Mouse (Mus musculus) heart, embryonic 10.5 days (tissue): ENCODE data around the gene Adam15. TPM values are rescaled to one million over a fixed set of nuclear protein-coding genes. Genes with fewer than 3 reads are reported as not detected.

ENCODE experiments used
- DNase-seq: peaks from one replicate; pipeline ENCODE4 v3.0.0-alpha.2; 2017; ENCODE audit warnings: low spot score
- H3K27ac ChIP-seq: fragments of 300-500 bp; sonication (generic); 2 replicates; pipeline ENCODE4 v1.5.1; 2016; ENCODE audit warnings: mild to moderate bottlenecking
- H3K27me3 ChIP-seq: fragments of 300-500 bp; sonication (generic); 2 replicates; pipeline ENCODE4 v1.6.1; 2016; ENCODE audit warnings: mild to moderate bottlenecking; ENCODE audit not compliant: poor library complexity, insufficient read depth, severe bottlenecking
- H3K36me3 ChIP-seq: fragments of 300-500 bp; sonication (generic); 2 replicates; pipeline ENCODE4 v1.6.1; 2016; ENCODE audit warnings: mild to moderate bottlenecking, moderate library complexity
- H3K4me1 ChIP-seq: fragments of 300-500 bp; sonication (generic); 2 replicates; pipeline ENCODE4 v1.6.1; 2016; ENCODE audit warnings: mild to moderate bottlenecking
- H3K4me3 ChIP-seq: fragments of 300-500 bp; sonication (generic); 2 replicates; pipeline ENCODE4 v1.5.1; 2016; ENCODE audit warnings: mild to moderate bottlenecking, moderate library complexity
- H3K9me3 ChIP-seq: fragments of 300-500 bp; sonication (generic); 2 replicates; pipeline ENCODE4 v1.6.1; 2016; ENCODE audit warnings: mild to moderate bottlenecking, moderate library complexity
- WGBS: fragments of 180-500 bp; shearing (Covaris S2); methylation state at CpG from one replicate; pipeline ENCODE4 v1.1.7; 2016; 5-methylcytosine and 5-hydroxymethylcytosine counted together
- polyA plus RNA-seq: library from polyadenylated mRNA; unstranded; fragments of >200 nt; fragmentation: Nextera tagmentation; extraction: Ambion mirVana; gene quantifications from 2 replicates; pipeline ENCODE4 v1.2.1, GENCODE M21; 2016

Gene Adam15
- polyA plus RNA-seq, 1 experiment from 2014 or later, result 41.9 TPM

- Histone ChIP-seq H3K27me3 (peaks cover 3% of the 10 kb centered on the region; the same call in 1 of the 2 replicates), H3K36me3 (peaks cover 24% of the 10 kb centered on the region), H3K9me3 (no peaks in the 10 kb centered on the region), H3K27ac (no peak overlapping the region), H3K4me1 (peaks cover 41% of the 10 kb centered on the region), H3K4me3 (no peak overlapping the region)
- DNase-seq, result no peak
- WGBS, result 91% methylated on average over 18 of the region's 18 CpGs
These were observed 30.9 kb upstream of the Adam15 start for GRCm38 (mm10) chr3:89380711-89381110.

GRCm38 (mm10) chr3:89380291-89380690 is 30.5 kb upstream of the Adam15 start:
- DNase-seq, result no peak
- peaks cover 24% of the 10 kb centered on the region for H3K36me3 ChIP-seq
- H3K4me3 ChIP-seq, result no peak overlapping the region
- H3K4me1 ChIP-seq, result peaks cover 36% of the 10 kb centered on the region
- no peaks in the 10 kb centered on the region; the same call in 1 of the 2 replicates for H3K27me3 ChIP-seq
- H3K27ac ChIP-seq, result no peak overlapping the region
- no peaks in the 10 kb centered on the region for H3K9me3 ChIP-seq
- 90% methylated on average over 14 of the region's 14 CpGs for WGBS

- peaks cover 24% of the 10 kb centered on the region for H3K36me3 ChIP-seq
- H3K9me3 ChIP-seq, result no peaks in the 10 kb centered on the region
- 0 out of 2 replicates have a peak overlapping the region, but pooled peaks have one; percentile 18 for H3K27ac ChIP-seq
- H3K27me3 ChIP-seq, result no peaks in the 10 kb centered on the region; the same call in 1 of the 2 replicates
- 87% methylated on average over 31 of the region's 31 CpGs for WGBS
- no peak for DNase-seq
- H3K4me1 ChIP-seq, result peaks cover 29% of the 10 kb centered on the region
- H3K4me3 ChIP-seq, result no peak overlapping the region
These were observed 29.8 kb upstream of the Adam15 start for GRCm38 (mm10) chr3:89379388-89380131.

- no peaks in the 10 kb centered on the region for H3K9me3 ChIP-seq
- no peaks in the 10 kb centered on the region; the same call in 1 of the 2 replicates for H3K27me3 ChIP-seq
- H3K4me1 ChIP-seq, result peaks cover 28% of the 10 kb centered on the region
- 1% methylated on average over 28 of the region's 29 CpGs for WGBS
- peak overlapping the region; percentile 75 for H3K4me3 ChIP-seq
- H3K27ac ChIP-seq, result peak overlapping the region; percentile 91
- peak; percentile 92 for DNase-seq
- peaks cover 24% of the 10 kb centered on the region for H3K36me3 ChIP-seq
These were observed 28.7 kb upstream of the Adam15 start for GRCm38 (mm10) chr3:89378394-89379067.

- peaks cover 32% of the 10 kb centered on the region for H3K4me1 ChIP-seq
- peaks cover 24% of the 10 kb centered on the region for H3K36me3 ChIP-seq
- peak overlapping the region; percentile 75 for H3K4me3 ChIP-seq
- H3K27me3 ChIP-seq, result no peaks in the 10 kb centered on the region; the same call in 1 of the 2 replicates
- 64% methylated on average over 4 of the region's 4 CpGs for WGBS
- DNase-seq, result no peak
- H3K9me3 ChIP-seq, result no peaks in the 10 kb centered on the region
- H3K27ac ChIP-seq, result peak overlapping the region; percentile 91
These were observed 28.0 kb upstream of the Adam15 start for GRCm38 (mm10) chr3:89377831-89378230.

GRCm38 (mm10) chr3:89373581-89374231 is 23.9 kb upstream of the Adam15 start:
- 0 out of 2 replicates have a peak, but pooled peaks cover 2% of the 10 kb centered on the region for H3K27me3 ChIP-seq
- no peaks in the 10 kb centered on the region for H3K36me3 ChIP-seq
- H3K4me1 ChIP-seq, result peaks cover 25% of the 10 kb centered on the region
- WGBS, result 41% methylated on average over 5 of the region's 5 CpGs
- H3K4me3 ChIP-seq, result no peak overlapping the region
- DNase-seq, result no peak
- H3K9me3 ChIP-seq, result no peaks in the 10 kb centered on the region
- no peak overlapping the region for H3K27ac ChIP-seq

- no peak for DNase-seq
- H3K4me1 ChIP-seq, result peaks cover 19% of the 10 kb centered on the region
- H3K36me3 ChIP-seq, result no peaks in the 10 kb centered on the region
- H3K27ac ChIP-seq, result no peak overlapping the region
- H3K9me3 ChIP-seq, result no peaks in the 10 kb centered on the region
- H3K4me3 ChIP-seq, result no peak overlapping the region
- 44% methylated on average over 11 of the region's 11 CpGs for WGBS
- peaks cover 42% of the 10 kb centered on the region for H3K27me3 ChIP-seq
These were observed 17.5 kb upstream of the Adam15 start for GRCm38 (mm10) chr3:89367338-89367737.

GRCm38 (mm10) chr3:89365486-89366414 is 16.0 kb upstream of the Adam15 start:
- Histone ChIP-seq H3K36me3 (no peaks in the 10 kb centered on the region), H3K4me3 (no peak overlapping the region)
- WGBS, result 66% methylated on average over 20 of the region's 20 CpGs

GRCm38 (mm10) chr3:89365153-89365485 is 15.3 kb upstream of the Adam15 start, which contains the start of gene Dcst1:
Dcst1 (minus strand) TSS chr3:89365253.
- H3K27me3 ChIP-seq, result peaks cover 42% of the 10 kb centered on the region

More at GRCm38 (mm10) chr3:89365486-89366414, 16.0 kb upstream of the Adam15 start:
- no peaks in the 10 kb centered on the region for H3K9me3 ChIP-seq
- DNase-seq, result no peak
- H3K4me1 ChIP-seq, result peaks cover 18% of the 10 kb centered on the region
- H3K27me3 ChIP-seq, result peaks cover 42% of the 10 kb centered on the region
- no peak overlapping the region for H3K27ac ChIP-seq

GRCm38 (mm10) chr3:89364631-89365030 is 14.8 kb upstream of the Adam15 start:
- no peaks in the 10 kb centered on the region for H3K9me3 ChIP-seq
- 60% methylated on average over 8 of the region's 8 CpGs for WGBS
- DNase-seq, result no peak

More at GRCm38 (mm10) chr3:89365153-89365485, 15.3 kb upstream of the Adam15 start, which contains the start of gene Dcst1:
- no peak for DNase-seq
- 85% methylated on average over 11 of the region's 11 CpGs for WGBS
- Histone ChIP-seq H3K27ac (no peak within 1 kb of the TSS), H3K9me3 (no peaks in the 10 kb centered on the region), H3K4me1 (peaks cover 16% of the 10 kb centered on the region), H3K4me3 (no peak within 1 kb of the TSS), H3K36me3 (no peaks in the 10 kb centered on the region)

GRCm38 (mm10) chr3:89361675-89362074 is 11.9 kb upstream of the Adam15 start, which contains the start of gene Dcst2:
Dcst2 (plus strand) TSS chr3:89361975.
- Histone ChIP-seq H3K36me3 (no peaks in the 10 kb centered on the region), H3K27ac (no peak within 1 kb of the TSS), H3K9me3 (no peaks in the 10 kb centered on the region), H3K4me3 (no peak within 1 kb of the TSS), H3K4me1 (peaks cover 6% of the 10 kb centered on the region; the same call in 1 of the 2 replicates), H3K27me3 (peaks cover 43% of the 10 kb centered on the region)
- DNase-seq, result no peak
- 77% methylated on average over 7 of the region's 7 CpGs for WGBS

More at GRCm38 (mm10) chr3:89364631-89365030, 14.8 kb upstream of the Adam15 start:
- Histone ChIP-seq H3K27me3 (peaks cover 42% of the 10 kb centered on the region), H3K36me3 (no peaks in the 10 kb centered on the region), H3K4me1 (peaks cover 16% of the 10 kb centered on the region), H3K27ac (no peak overlapping the region), H3K4me3 (no peak overlapping the region)

GRCm38 (mm10) chr3:89360237-89360636 is 10.4 kb upstream of the Adam15 start:
- Histone ChIP-seq H3K4me3 (no peak overlapping the region), H3K36me3 (no peaks in the 10 kb centered on the region), H3K4me1 (peaks cover 6% of the 10 kb centered on the region), H3K9me3 (no peaks in the 10 kb centered on the region), H3K27ac (no peak overlapping the region), H3K27me3 (peaks cover 43% of the 10 kb centered on the region)
- whole genome bisulfite sequencing, result 79% methylated on average over 3 of the region's 3 CpGs
- DNase-seq, result no peak
